Mouse (Mus musculus): Measurements from ENCODE around the gene Coa6.

DNA sequence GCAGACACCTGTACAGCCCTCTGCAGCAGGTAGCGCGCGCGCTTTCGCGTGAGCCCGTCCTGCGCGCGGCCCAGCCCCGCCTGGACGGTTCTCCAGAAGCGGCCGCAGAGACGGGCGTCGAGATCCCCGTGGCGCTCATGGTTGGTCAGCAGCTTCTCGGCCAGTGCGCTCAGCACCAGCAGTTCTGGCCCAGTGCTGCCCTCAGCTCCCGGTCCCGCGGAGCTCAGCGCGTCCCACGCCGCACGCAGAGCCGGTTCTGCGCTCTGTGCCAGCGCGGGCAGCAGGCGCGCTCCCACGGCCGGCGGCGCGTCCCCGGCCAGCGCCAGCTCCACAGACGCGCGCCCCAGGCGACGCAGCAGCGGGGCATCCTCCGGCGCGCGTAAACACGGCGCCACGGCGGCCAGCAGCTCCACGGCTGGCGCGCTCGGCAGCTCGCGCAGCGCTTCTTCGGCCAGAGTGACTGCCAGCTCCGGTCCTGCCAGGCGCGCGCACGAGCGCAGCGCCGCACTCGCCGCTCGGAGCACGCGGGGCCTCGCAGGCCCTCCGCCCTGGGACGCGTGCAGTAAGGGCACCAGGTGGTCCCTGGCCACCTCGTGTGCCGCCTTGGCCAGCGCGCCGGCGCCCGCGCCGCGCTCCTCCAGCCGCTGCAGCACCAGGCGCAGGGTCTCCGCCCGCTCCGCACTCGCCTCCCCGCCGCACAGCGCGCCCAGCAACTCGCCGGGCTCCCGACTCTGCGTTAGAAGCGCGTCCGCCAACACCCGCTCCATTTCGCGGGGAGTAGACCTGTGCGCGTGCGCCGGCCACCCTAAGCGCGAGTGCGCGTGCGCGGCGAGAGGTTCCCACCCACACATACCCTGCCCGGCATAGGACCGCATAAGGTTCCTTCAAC is 52.2 kb downstream of the Coa6 start, which contains the start of gene Tarbp1:
- peak; percentile 67 for TF ChIP-seq POLR2A (IDR thresholded peaks at IDR 0.05; ENCODE audit: borderline replicate concordance, extremely low read depth, insufficient read depth, insufficient read length, poor library complexity, severe bottlenecking)
- TF ChIP-seq CTCF (IDR thresholded peaks at IDR 0.05; ENCODE audit: borderline replicate concordance, extremely low read depth, insufficient read depth, insufficient read length) = no peak
